Mouse (Mus musculus) regulatory T cell (primary cell): ENCODE data around the gene Usp29.
"Not testable (repeated sequence)": the region's sequence is repeated elsewhere in the genome, so short reads cannot be mapped to it uniquely, and the experiment has no call there.

Experiments
- in situ Hi-C: fragments of 300-600 bp; cut with MboI, MseI; formaldehyde crosslinking; loops from one replicate; pipeline ENCODE4 v1.15.1; 2025; ENCODE audit warnings: high pct_unique_total_duplicates

Usp29 gene

DNA sequence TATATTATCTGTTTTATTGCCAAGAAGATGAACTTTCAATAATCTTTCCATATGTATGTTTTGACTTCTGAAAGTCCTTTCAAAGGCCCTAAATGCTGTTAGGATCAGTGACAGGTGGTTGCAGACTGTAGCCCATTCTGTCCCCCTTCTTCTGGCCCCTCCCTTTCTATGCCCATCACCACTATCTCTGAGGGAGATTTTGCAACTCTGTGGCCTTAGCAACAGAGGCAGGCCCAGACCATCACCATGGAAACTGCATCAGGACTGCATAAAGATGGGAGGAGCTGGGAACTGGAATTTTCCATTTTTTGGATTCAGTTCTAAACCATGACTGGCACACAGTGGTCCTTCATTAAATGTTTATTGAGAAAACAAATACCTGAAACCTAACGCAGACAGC is 139.2 kb downstream of the Usp29 start:
- in situ Hi-C loops = no loop called here

DNA sequence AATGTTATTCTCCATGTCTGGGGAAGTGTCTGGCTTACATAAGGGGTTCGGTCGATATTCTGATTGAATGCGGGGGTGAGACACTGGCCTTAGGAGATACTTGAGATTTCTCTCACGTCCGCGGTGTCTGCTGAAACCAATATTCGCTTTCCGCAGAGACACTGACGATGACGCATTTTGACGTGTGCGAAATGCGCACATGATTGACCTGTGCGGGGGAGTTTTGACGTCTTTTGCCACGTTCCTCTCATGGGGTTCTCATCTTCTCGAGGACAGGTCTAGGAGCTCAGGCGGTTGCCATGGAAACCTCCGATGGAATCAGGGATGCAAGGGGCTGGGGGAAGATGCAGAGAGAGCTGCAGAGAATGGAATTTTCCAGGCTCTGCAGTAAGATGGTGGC is 144.1 kb downstream of the Usp29 start:
- in situ Hi-C loops = no loop called here

DNA sequence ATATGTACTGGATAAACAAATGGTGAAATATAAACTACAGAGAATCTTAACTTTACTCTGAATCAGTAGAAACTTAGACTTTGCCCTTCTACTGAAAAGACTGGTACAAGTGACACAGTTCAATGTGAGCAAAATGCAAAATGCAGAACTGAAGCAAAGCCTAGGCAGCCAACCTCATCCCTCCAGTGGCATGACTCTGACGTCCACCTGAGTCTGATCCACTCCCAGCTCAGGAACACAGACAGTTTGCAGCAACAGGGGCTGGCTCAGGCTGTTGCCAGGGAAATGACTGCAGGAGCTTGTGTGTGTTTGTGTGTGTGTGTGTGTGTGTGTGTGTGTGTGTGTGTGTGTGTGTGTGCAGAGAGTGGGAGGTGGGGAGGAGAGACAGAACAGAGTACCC is 147.8 kb downstream of the Usp29 start:
- in situ Hi-C loops = no loop called here

DNA sequence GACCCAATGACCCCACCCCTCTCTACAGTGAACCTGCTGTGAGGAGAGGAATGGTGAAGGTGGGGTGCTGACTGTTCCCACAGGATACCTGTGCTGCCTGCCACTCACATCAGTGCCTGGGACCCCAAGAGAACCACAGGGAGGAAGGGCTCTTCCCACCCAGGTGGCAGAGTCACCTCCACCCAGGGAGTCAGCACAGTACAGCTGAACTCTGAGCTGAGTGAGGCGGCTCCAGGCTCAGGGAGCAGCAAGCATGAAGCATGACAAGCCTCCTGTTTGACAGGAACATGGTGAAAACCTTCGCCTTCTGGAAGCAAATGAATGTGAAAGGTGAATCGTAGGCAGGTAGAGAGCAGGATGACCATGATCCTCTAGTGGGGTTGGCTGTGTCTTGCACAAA is 148.5 kb downstream of the Usp29 start:
- in situ Hi-C loops = not testable (repeated sequence)

DNA sequence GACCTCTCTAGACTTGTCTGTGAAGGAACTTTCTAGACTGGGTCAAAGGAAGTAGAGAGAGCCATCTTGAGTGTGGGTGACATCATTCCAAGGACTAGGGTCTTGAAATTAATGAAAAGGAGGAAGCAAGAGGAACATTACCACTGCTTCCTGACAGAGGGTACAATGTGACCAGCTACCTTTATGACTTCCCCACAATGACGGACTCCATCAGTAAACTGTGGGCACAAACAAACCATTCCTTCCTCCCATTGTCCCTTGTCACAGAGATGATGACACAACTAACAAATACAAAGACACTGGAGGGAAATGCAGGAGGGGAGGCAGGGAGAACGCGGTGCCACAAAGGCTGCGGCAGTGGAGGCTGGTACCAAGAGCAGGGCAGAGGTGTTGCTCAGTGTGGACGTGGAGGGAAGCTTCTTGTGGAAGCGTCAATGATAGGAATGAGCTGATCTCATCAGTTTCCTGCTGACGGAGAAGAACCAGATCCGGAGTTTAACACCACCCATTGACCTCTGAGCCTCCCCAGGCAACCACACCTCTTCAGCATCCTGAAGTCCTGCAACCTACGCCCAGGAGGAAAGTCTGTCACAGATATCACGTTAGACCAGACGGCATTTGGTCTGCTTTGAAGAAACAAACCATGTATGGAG is 149.3 kb downstream of the Usp29 start:
- in situ Hi-C loops = no loop called here

DNA sequence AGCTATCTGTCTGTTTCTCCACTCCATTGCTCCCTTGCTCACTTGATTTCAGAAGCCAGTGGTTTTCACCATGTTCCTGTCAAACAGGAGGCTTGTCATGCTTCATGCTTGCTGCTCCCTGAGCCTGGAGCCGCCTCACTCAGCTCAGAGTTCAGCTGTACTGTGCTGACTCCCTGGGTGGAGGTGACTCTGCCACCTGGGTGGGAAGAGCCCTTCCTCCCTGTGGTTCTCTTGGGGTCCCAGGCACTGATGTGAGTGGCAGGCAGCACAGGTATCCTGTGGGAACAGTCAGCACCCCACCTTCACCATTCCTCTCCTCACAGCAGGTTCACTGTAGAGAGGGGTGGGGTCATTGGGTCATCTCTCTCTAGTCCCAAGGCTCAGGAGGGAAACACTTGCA is 150.5 kb downstream of the Usp29 start:
- in situ Hi-C loops = not testable (repeated sequence)

DNA sequence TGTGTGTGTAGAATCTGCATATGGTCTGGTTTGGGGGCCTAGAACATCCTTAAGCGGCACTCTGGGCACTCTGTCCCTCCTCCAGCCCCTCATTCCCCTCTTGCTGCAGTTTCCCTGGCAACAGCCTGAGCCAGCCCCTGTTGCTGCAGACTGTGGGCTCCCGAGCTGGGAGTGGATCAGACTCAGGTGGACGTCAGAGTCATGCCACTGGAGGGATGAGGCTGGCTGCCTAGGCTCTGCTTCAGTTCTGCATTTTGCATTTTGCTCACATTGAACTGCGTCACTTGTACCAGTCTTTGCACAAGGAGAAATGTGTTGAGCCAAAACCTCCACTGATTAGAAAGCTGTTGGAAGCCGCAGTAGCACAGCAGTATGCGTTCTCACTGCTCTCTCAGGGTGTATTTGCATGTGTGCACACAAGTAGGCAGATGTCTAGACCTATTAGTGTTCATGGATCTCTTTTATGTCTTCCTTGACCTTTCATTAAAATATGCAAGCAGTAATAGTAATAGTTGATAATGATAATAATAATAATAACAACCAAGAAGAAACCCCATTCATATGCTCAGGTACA is 151.2 kb downstream of the Usp29 start:
- in situ Hi-C loops = no loop called here

DNA sequence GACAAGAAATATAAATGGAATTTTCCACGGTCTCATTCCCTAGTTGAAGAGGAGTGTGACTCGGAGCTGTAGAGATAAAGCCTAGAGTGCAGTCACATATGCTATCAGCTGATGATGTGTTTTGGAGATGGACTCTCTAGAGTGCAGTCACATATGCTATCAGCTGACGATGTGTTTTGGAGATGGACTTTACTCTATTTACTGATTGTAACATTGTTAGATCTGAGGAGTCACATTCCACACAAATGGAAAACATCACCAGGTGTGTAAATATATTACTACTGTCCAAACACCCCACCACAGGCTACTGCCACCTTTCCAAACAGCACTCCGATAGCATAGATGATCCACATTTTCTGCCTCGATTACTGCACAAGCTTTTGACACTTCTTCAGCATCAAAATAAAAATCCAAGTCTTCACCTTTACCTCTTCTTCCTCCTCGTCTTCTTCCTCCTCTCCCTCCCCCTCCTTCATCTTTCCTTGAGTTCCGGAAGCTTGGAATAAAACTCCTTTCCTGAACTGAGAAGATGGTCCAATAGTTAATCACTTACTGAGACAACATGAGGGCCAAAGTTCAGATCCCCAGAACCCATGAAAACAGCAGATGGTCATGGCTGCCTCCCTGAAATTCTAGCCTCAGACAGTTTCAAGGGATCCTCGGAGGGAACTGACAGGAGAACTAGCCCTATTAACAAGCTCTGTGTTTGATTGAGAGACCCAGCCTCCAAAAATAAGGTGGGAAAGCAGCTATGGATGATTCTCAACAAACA is 153.2 kb downstream of the Usp29 start:
- in situ Hi-C loops = no loop called here

DNA sequence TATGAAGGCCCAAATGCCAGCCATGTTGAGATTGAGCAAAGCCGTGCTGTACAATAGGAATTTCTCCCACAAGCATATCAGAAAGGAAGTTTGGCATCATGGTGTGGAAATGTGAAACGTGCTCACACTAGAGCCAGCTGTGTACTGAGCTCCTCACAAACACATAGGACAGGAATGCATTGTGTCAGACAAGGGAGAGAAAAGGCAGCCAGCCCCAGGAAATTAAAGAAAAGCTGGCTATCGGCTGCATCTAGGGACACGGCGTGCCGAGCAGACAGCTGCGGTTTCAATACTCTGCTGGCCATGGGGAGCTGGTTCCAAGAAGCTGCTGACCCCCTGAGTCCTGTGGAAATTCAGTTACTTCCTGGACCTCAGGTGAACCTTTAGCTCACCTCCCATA is 155.0 kb downstream of the Usp29 start:
- in situ Hi-C loops = no loop called here

DNA sequence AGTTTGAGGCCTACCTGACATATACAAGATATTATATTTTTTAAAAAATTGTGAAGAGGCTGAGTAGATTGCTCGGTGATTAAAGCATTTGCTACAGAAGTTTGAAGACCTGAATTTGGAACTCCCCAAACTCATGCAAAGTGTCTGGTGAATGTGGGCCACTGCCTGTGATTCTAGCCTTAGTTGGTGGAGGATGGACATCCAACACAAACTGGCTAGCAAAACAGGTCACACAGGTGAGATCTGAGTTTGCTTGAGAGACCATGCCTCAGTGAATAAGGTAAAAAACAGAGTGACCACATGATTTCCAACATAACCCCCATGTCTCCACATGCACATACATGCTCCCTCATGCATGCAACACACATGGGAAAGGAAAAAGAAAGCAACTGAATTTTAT is 156.5 kb downstream of the Usp29 start:
- in situ Hi-C loops = no loop called here

DNA sequence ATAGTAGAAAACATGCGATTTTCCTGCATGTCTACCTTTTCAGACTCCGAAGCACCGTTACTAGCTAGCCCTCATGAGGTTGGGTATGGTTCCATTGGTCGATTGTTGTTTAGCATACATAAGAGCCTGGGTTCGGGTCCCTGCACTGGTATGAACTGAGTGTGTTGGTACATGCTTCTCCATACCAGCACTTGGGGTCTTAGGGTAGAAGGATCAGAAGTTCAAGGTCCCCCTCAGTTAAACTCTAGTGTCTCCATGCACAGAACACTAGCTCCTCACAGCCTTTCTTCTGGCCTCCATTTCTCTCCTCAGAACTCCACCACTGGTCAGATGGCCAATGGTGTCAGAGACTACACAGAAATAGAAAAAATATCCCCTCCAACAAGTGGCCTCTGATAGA is 159.5 kb downstream of the Usp29 start:
- in situ Hi-C loops = no loop called here

DNA sequence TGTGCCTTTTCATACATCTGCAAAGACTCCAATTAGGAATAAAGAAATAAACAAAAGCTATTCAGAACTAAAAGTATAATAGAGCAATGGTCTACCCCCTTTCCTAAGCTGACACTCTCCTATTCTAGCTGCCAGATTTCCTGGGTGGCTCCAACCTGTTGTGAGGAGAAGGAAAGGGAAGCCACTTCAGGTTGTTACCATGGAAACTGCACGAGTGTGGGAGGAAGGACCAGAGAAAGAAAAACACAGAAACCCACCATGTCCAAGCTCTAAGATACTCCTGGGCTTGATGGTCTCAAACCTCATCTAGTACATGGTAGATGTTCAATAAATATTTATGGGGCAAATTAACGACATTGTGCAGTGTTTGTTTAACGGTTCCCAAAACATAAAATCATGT is 160.8 kb downstream of the Usp29 start:
- in situ Hi-C loops = no loop called here

DNA sequence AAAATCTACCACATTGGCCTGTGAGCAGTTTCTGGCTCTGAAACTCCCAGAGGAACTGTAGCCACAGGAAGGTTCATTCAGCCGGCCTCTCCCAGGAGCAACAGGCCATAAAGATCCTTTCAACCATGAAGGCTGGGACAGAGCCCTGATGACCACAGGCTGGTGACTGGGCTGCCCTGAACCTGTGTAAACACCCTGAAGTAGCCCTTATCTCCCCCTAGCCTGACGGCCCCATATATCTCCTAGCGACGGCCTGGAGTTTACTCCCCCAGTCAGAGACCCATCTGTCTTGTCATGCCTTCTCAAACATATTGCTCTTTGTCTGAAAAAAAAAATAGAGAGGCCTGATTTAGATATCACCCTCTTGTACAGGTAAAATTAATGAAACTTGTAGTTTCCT is 166.6 kb downstream of the Usp29 start:
- in situ Hi-C loops = not testable (repeated sequence)

DNA sequence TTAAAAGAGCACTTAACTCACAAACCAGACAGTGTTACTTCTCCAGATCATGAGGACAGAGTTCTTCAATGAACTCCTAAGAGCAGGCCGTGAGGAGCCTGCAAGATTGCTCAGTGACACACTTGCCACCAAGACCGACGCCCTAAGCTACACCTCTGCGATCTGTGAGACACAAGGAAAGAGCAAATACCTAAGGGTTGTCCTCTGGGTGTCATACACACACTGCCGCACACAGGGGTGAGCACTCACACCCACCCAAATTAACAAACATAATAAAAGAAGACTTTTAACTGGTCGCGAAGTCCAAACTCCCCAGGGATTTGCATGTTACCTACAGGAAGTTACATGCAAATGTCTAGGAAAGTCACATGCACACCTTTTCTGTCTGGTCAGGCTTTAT is 170.3 kb downstream of the Usp29 start:
- in situ Hi-C loops = no loop called here

DNA sequence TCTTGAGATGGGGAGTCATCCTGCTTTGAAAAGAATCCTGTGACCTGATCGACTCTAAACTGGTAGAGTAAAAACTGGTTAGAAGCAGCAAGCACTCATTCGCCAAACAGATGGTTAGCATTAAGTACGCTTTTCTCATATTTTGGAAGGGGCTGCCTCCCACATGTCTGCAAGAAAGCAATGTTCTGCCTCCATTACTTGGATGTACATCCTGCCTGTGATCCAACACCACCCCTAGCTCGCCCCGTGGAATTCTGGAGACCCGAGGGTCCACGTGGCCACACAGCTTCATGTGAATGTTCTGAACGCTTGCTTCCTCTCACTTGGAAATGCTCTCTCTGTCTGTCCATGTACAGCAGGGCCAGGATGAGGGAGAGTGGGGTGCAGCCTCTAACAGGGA is 173.1 kb downstream of the Usp29 start:
- in situ Hi-C loops = no loop called here

DNA sequence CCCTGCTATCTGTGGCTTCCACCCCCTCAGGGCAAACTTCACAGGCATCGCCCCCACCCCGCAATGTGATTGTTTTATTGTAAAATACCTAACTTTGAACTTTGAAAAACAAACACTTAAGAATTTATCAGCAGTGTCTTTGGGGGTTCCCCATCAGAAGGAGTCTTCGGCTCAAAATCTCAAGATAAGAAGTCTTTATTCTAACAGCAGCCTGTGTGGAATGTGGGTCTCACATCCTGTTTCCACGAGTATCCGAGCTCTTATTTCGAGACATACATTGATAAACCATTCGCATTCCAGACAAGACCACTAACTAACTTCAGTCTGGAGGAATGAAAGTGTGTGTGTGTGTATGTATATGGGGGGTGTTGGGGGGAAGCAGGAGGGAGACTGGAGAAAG is 180.1 kb downstream of the Usp29 start:
- in situ Hi-C loops = no loop called here

DNA sequence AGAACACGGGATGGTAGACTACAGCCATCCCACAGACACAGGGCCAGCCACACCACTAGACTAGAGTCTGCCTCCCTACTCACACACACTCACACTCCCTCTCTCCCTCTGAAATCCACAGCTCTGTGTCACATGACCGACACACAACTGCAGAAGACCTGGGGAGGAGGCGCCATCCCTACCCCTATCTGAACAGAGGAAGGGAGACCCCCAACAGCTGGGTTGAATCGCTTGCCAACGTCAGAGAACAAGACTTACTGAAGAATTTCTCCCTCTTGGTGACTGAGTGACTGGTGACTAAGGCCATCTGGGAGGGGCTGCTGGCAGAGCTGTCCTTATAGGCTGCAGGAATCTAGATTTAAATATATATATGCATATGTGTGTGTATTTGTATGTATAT is 181.4 kb downstream of the Usp29 start:
- in situ Hi-C loops = no loop called here

DNA sequence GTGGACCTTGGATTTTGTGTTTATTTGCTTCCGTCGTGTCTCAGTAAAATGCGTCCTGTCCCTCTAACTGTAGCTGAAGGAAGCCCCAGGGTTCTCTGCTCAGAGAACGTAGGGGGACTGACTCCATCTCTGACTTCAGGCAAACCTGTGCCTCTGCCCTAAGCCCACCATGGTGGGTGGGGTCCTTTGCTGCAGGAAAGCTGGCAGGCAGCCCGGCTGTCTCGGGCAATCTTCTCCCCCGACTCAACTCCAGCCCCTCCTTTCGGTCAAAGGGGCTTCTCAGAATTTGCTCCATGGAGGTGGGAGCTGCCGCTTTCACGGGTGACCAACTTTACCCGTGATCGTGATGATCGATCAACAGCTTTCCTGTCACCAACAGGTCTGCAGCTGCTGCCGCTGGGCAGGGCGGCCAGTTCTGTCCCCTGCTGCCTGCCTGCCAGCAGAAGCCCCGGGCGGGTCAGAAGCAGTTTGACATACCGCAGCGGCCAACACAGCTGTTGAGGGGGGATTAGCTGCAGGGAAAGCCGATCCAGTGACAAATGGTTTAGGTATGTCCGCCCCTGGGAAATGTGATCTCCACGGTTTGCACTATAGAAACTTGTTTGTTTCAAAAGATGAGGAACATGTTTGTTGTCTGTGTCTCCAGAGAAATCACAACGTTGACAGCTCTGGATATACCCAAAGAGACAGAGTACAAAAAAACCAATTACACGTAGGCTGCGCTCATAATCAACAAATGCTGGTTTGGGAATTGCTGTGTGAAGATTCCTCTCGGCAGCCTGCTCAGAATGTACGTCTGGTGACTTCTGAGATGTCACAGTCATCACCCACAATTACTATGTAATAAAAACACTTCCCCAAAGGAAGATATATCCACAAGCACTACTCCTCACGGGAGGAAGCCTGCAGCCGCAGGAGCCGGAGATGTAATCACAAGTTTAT is 183.3 kb downstream of the Usp29 start:
- in situ Hi-C loops = no loop called here

DNA sequence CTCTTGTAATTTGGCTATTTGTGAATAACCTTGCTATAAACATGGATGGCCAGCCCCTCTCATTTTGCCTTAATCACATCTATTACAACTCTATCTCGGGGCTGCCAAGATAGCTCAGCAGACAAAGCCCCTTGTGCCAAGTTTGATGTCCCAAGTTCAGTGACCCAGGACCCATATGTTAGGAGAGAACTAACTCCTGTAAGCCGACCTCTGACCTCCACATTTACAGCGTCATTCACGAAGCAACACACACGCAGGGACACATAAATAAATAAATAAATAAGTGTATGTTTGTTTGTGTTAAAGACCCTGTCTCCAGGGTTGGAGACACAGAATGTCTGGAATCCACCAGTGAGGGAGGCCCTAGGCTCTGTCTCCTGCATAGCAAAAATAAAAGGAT is 186.7 kb downstream of the Usp29 start:
- in situ Hi-C loops = no loop called here

DNA sequence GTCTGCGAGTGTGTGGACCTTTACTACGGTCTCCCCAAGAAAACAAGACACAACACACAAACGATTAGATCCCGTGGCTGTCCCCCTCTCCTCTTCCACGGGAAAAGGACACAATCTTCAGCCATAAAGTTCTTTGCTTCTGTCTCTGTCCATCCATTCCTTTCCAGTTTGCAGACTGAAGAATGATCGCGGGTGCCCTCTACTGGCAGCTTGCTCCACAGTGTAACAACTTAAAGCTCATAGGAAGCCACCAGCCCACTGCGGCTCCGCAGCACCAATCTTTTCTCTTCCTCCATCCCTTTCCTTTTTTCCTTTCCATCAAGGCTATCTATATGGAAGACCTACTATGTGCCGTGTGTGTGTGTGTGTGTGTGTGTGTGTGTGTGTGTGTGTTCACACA is 187.9 kb downstream of the Usp29 start:
- in situ Hi-C loops = no loop called here

DNA sequence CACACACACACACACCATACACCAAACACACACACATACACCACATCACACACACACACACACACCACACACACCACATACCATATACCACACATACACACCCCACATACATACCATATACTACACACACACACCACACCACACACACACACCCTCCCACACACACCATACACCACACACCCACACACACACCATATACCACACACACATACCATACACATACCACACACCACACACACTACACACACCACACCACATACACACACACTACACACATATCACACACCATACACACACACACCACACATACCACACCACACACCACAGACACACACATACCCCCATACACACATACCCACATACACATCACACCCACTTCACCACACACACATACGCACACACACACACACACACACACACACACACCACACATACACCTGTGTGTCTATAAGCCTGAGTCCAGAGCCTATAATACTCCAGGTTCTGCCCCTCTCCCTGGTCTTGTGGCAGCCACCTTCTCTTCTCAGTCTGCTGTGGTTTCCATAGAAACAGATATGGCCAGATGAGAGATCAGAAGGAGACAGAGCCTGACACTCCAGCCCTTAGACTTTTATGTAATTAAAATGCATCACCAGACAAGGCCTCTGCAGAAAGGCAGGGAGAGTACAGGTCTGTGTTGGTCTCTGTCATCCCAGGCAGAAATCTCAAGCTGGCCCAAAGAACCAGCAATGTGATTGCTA is 188.9 kb downstream of the Usp29 start:
- in situ Hi-C loops = no loop called here
